Mouse (Mus musculus): ENCODE data around the gene Ldhc. TPM values are rescaled to one million over a fixed set of nuclear protein-coding genes. Genes with fewer than 3 reads are reported as not detected.
"Not testable (repeated sequence)": the region's sequence is repeated elsewhere in the genome, so short reads cannot be mapped to it uniquely, and the experiment has no call there.

The Ldhc gene
- polyA plus RNA-seq, 1 experiment from 2014 or later: not detected

- no peak for DNase-seq (ENCODE audit: low spot score)
Measured at GRCm38 (mm10) chr7:46840787-46841525, 20.0 kb upstream of the Ldhc start, which contains the start of gene Ldha. Gene Ldha (plus strand): TSS chr7:46841475.

- no peak for DNase-seq (ENCODE audit: low spot score)
Measured at GRCm38 (mm10) chr7:46842278-46842677, 18.7 kb upstream of the Ldhc start.

GRCm38 (mm10) chr7:46843576-46843975 lies 17.4 kb upstream of the Ldhc start:
- no peak for DNase-seq (ENCODE audit: low spot score)

- peak; percentile 86 for DNase-seq (ENCODE audit: low spot score)
Measured at GRCm38 (mm10) chr7:46845211-46845977, 15.6 kb upstream of the Ldhc start.

- peak; percentile 67 for DNase-seq (ENCODE audit: low spot score)
Measured at GRCm38 (mm10) chr7:46845978-46846485, 15.0 kb upstream of the Ldhc start.

- peak; percentile 90 for DNase-seq (ENCODE audit: low spot score)
Measured at GRCm38 (mm10) chr7:46846486-46847244, 14.3 kb upstream of the Ldhc start.

GRCm38 (mm10) chr7:46849287-46849686 lies 11.7 kb upstream of the Ldhc start:
- no peak for DNase-seq (ENCODE audit: low spot score)

GRCm38 (mm10) chr7:46851026-46851425 lies 10.0 kb upstream of the Ldhc start:
- no peak for DNase-seq (ENCODE audit: low spot score)

GRCm38 (mm10) chr7:46852666-46853065 lies 8.3 kb upstream of the Ldhc start:
- no peak for DNase-seq (ENCODE audit: low spot score)

- no peak for DNase-seq (ENCODE audit: low spot score)
Measured at GRCm38 (mm10) chr7:46853365-46853764, 7.6 kb upstream of the Ldhc start.

- no peak for DNase-seq (ENCODE audit: low spot score)
Measured at GRCm38 (mm10) chr7:46855866-46856560, 5.0 kb upstream of the Ldhc start.

- DNase-seq (ENCODE audit: low spot score): no peak
Measured at GRCm38 (mm10) chr7:46857436-46857835, 3.6 kb upstream of the Ldhc start.

GRCm38 (mm10) chr7:46859031-46859430 lies 2.0 kb upstream of the Ldhc start:
- DNase-seq (ENCODE audit: low spot score): no peak

GRCm38 (mm10) chr7:46871988-46872387 lies 11.0 kb downstream of the Ldhc start:
- DNase-seq (ENCODE audit: low spot score): peak; percentile 13

GRCm38 (mm10) chr7:46876841-46877240 lies 15.8 kb downstream of the Ldhc start:
- DNase-seq (ENCODE audit: low spot score): no peak

GRCm38 (mm10) chr7:46877255-46877654 lies 16.3 kb downstream of the Ldhc start:
- DNase-seq (ENCODE audit: low spot score): no peak

- no peak for DNase-seq (ENCODE audit: low spot score)
Measured at GRCm38 (mm10) chr7:46879851-46880250, 18.8 kb downstream of the Ldhc start.

- DNase-seq (ENCODE audit: low spot score): no peak
Measured at GRCm38 (mm10) chr7:46880992-46881391, 20.0 kb downstream of the Ldhc start.

- not testable (repeated sequence) for DNase-seq (ENCODE audit: low spot score)
Measured at GRCm38 (mm10) chr7:46881941-46882340, 20.9 kb downstream of the Ldhc start.

GRCm38 (mm10) chr7:46883304-46883703 lies 22.3 kb downstream of the Ldhc start:
- no peak for DNase-seq (ENCODE audit: low spot score)

- DNase-seq (ENCODE audit: low spot score): no peak
Measured at GRCm38 (mm10) chr7:46895511-46895910, 34.5 kb downstream of the Ldhc start.
